Mouse (Mus musculus) forebrain, embryonic 11.5 days (tissue): ENCODE measurements around the gene Npm3. TPM values are rescaled to one million over a fixed set of nuclear protein-coding genes. Genes with fewer than 3 reads are reported as not detected.

Experiments
- ATAC-seq: fragments of 200-750 bp; cut with Nextera tagmentation; replicated peaks from 2 replicates; pipeline ENCODE4 v1.8.0; 2017; ENCODE audit warnings: moderate TSS enrichment; ENCODE audit not compliant: low FRiP score
- DNase-seq: peaks from one replicate; pipeline ENCODE4 v3.0.0-alpha.2; 2017; ENCODE audit warnings: low spot score
- H3K27ac ChIP-seq: fragments of 300-500 bp; sonication (generic); 2 replicates; pipeline ENCODE4 v1.5.1; 2014; ENCODE audit warnings: low read depth, low read length
- H3K27me3 ChIP-seq: fragments of 300-500 bp; sonication (generic); 2 replicates; pipeline ENCODE4 v1.6.1; 2014; ENCODE audit warnings: mild to moderate bottlenecking, low read length, mixed read lengths; ENCODE audit not compliant: control insufficient read depth, insufficient read depth
- H3K36me3 ChIP-seq: fragments of 300-500 bp; sonication (generic); 2 replicates; pipeline ENCODE4 v1.6.1; 2014; ENCODE audit warnings: mild to moderate bottlenecking, low read length, moderate library complexity, mixed read lengths; ENCODE audit not compliant: control insufficient read depth, insufficient read depth
- H3K4me1 ChIP-seq: fragments of 300-500 bp; sonication (generic); replicated peaks from 2 replicates; pipeline ENCODE4 v1.6.1; 2014; ENCODE audit warnings: low read length, mixed read lengths; ENCODE audit not compliant: control insufficient read depth, insufficient read depth
- H3K4me2 ChIP-seq: fragments of 300-500 bp; sonication (generic); 2 replicates; pipeline ENCODE4 v1.6.1; 2014; ENCODE audit warnings: low read depth, mild to moderate bottlenecking, low read length, moderate library complexity, mixed read lengths; ENCODE audit not compliant: severe bottlenecking
- H3K4me3 ChIP-seq: fragments of 300-500 bp; sonication (generic); 2 replicates; pipeline ENCODE4 v1.5.1; 2014; ENCODE audit warnings: low read depth, low read length
- H3K9ac ChIP-seq: fragments of 300-500 bp; sonication (generic); 2 replicates; pipeline ENCODE4 v1.6.1; 2014; ENCODE audit warnings: low read length
- H3K9me3 ChIP-seq: fragments of 300-500 bp; sonication (generic); 2 replicates; pipeline ENCODE4 v1.6.1; 2016; ENCODE audit warnings: low read length, mixed read lengths; ENCODE audit not compliant: control insufficient read depth
- WGBS: fragments of 180-500 bp; shearing (Covaris S2); extraction: QIAGEN DNeasy Blood & Tissue Kit; methylation state at CpG from one replicate; pipeline ENCODE4 v1.1.7; 2014; 5-methylcytosine and 5-hydroxymethylcytosine counted together
- polyA plus RNA-seq: library from polyadenylated mRNA; unstranded; fragments of >200 nt; fragmentation: Nextera tagmentation; extraction: Ambion mirVana; gene quantifications from 2 replicates; pipeline ENCODE4 v1.2.1, GENCODE M21; 2014

The Npm3 gene
- polyA plus RNA-seq, 1 experiment from 2014 or later = 13.1 TPM

- WGBS = 77% methylated on average over 3 of the region's 3 CpGs
- Histone ChIP-seq H3K27ac (no peak overlapping the region), H3K4me3 (no peak overlapping the region)
Observed at GRCm38 (mm10) chr19:45708704-45709103, 40.7 kb downstream of the Npm3 start.

More at GRCm38 (mm10) chr19:45708704-45709103, 40.7 kb downstream of the Npm3 start:
- ATAC-seq = no peak
- H3K4me2 ChIP-seq = no peak overlapping the region
- no peak overlapping the region for H3K9ac ChIP-seq
- no peaks in the 10 kb centered on the region for H3K9me3 ChIP-seq
- no peaks in the 10 kb centered on the region for H3K36me3 ChIP-seq
- no peaks in the 10 kb centered on the region for H3K27me3 ChIP-seq
- DNase-seq = no peak
- no peaks in the 10 kb centered on the region for H3K4me1 ChIP-seq

Other genes with a start within 250 kb of the Npm3 start
- gene Poll, start 189.1 kb downstream of the Npm3 start, polyA plus RNA-seq = 22.6 and 24.0 TPM in 2 replicates
- gene Gm17018, start 189.0 kb downstream of the Npm3 start, polyA plus RNA-seq = 49.7 and 53.9 TPM in 2 replicates
- gene Fbxw4, start 89.3 kb downstream of the Npm3 start, polyA plus RNA-seq = 5.0 and 7.3 TPM in 2 replicates
- gene Fgf8, start 6.7 kb downstream of the Npm3 start, polyA plus RNA-seq = 18.3 and 22.2 TPM in 2 replicates
- 83.4 and 88.9 TPM in 2 replicates for gene Mgea5, start 34.2 kb upstream of the Npm3 start, polyA plus RNA-seq
- 0.76 and 1.5 TPM in 2 replicates for gene Kcnip2, start 66.5 kb upstream of the Npm3 start, polyA plus RNA-seq
- 17.2 and 19.4 TPM in 2 replicates for gene Armh3, start 248.9 kb upstream of the Npm3 start, polyA plus RNA-seq